Mouse (Mus musculus) layer of hippocampus, adult 18-20 months (tissue): ENCODE measurements around the gene Rasgrp1. TPM values are rescaled to one million over a fixed set of nuclear protein-coding genes. Genes with fewer than 3 reads are reported as not detected.

ENCODE experiments used
- DNase-seq, 2 experiments: peaks; one replicate each; pipeline ENCODE4 v3.0.0; 2022; ENCODE audit warnings: low spot score in 2 of 2
- total RNA-seq, 2 experiments: library from RNA; stranded (reverse); gene quantifications; 2 replicates each; pipeline ENCODE4 v1.2.3; 2021

The Rasgrp1 gene
- total RNA-seq, 2 experiments from 2014 or later: 368 to 401 TPM

DNA sequence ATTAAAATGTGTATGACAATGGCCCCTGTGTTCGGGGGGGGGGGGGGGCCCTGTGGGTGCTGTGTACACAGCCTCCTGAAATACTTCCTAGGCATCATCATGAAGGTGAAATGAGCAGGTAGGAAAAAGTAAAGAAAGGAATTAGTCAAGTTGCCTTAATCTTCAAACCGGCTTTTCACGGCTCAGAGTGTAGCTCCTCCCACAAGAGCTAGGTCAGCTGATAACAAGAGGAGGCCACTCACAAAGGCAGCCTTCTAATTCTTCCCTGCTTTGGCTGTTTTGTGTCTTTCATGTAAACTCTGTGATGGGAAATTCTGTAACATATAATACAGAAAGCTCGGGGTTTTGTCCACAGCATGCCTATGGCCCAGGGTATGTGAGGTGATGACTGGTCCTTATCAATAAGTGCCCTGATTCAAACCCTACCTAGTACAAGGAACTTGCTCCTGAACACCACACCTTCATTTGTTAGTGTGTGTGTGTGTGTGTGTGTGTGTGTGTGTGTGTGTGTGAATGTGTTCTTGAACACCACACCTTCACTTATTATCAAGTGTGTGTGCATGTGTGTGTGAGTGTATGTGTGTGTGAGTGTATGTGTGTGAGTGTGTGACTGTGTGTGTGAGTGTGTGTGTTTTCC is 7.1 kb downstream of the Rasgrp1 start:
- DNase-seq: no peak

DNA sequence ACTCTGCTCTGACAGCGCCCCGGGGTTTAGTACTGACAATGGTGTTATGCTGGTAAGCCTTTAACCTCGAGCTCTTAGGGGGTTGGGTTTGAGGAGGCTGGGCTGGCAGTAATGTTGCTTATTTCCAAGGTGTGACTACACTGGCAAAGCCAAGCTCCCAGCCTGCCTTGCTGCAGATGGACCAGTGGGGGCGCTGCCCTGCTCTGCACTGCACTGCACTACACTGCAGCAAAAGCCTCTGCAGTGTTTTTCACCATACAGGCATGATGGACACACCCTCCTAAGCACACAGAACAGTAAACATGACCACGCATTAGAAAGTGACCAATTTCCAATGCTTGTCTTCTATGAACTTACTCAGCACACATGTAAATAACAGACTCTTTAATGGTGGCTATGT is 11.2 kb downstream of the Rasgrp1 start:
- no peak for DNase-seq

DNA sequence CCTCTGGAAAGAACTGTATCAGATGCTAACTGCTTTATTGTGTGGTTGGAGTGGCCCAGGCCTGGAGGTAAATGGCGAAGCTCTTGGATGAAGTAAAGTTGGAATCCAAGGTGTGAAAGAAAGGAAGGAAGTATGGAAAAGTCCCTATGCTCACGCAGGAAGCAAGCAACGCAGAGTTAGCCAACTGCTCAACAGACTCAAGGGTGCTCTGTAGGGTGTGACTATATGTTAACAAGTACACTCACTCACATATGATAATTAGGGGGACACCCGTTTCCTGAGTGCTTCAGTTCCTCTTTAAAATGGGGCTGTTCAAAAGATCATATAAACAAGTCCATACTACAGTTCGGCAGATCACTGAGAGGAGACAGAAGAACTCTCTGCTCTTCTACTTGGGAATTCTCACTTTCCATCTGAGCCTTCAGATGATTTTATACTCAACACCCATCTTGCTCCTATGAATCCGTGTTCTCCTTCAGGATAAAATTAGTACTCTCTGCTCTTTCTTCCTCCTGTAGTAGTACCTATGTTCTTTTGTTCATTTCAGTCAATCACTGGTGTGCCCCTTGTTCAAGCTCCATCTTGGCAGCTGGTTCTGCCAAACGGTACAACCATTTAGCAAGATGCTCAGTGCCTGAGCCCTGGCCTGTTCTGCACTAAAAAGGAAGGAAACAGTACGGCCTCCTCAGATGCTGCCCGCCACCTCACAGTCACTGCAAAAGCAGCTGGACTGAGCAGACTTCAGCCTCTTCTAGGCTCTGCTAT is 14.1 kb downstream of the Rasgrp1 start:
- no peak for DNase-seq

DNA sequence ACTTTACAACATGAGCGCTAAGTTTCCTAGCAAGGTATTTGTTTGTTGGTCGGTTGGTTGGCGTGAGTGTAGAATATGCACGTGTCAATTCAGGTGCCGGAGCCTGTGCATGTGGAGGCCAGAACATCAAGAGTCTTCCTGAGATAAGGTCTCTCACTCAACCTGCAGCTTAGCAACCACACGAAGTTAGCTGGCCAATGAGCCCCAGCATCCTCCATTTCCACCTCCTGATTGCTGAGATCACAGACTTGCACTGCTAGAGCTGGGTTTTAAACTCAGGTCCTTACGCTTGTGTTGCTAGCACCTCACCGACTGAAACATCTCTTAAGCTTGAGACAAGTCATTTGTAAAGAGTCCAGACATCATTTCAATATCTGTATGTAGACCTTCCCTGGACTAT is 20.4 kb downstream of the Rasgrp1 start:
- DNase-seq: no peak

DNA sequence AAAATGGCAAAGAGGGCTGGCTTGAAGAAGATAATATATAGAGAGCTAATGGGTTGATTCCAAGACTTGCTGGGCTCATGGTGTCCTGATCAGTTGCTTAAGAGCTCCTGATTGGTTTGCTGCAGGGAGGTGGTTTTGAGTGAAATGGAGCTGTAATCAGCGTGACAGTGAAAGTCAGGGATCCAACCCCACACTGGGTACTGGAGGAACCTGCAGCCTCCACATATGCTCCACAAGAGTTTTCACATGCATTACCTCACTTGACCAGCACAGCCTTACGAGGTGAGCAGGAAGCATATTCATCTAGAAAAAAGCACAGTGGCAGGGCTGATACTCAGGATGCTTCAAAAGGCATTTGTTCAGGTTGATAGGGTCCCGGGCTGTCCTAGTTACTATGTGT is 21.6 kb downstream of the Rasgrp1 start:
- no peak for DNase-seq

DNA sequence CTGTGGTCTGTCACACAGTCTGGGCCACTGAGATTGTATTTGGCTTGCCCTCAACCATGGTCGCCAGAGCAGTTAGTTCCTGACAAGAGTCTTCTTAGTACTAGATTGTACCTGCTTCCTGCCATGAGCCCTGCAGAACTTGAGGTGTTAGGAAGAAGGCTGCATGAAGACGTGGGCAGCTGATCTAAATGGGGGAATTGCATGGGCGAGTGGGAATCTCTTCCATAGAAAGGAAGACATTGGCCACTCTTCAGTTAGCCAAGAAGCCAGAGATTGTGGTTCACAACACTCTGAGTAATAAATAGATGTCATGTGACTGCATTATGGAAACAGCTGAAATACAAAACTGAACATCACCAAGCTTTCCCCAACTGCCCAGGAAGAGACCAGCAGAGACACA is 23.8 kb downstream of the Rasgrp1 start:
- no peak for DNase-seq

DNA sequence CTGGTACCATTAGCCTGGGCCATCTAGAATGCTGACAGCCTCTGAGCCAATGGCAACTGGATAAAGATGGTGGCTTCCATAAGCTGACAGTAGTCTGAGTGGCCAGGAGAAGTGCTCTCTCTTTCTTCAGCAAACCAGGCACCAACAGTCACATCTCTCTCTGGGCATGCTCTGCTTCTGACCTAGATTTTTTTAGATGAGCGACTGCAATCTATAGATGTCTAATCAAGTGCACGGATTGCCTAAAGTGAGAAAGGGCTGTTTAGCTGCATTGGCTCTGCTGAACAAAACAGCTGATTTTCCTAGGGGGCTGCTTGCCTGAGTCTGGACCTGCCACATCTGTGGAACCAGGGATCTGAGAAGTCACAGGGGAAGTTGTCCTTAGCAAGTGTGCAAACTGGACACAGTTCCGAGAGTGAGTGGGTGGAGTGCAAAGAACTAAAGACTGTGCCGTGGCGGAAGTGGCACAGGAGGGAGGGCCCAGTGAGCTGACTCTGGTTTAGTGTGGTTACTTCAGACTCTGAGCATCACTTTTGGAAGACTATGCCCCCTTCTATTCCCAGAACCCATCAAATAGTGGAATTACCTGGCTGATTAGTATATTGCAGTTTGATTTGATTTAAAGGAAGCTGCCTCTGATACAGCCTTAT is 29.1 kb downstream of the Rasgrp1 start:
- no peak for DNase-seq

DNA sequence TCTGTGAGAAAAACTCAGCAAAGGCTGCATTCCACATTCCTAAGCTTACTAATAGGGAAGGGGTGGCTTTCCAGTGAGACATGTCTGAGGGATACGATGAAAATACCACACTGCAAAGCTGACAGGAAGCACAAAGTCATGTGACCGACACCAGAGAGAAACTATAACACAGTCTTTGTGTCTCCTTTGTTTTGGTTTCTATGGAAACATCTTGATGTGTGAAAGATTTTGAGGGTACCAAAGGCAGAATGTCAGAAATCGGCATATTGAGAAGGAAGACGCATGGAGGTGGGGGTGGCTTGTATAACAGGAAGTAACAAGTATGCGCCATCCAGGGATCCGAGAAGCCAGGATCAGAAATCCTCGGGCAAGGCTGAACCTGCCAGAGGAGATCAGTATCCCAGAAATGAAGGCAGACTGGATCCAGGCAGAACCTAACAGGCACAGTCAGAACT is 30.3 kb downstream of the Rasgrp1 start:
- DNase-seq: peak; percentile 47 to 78

DNA sequence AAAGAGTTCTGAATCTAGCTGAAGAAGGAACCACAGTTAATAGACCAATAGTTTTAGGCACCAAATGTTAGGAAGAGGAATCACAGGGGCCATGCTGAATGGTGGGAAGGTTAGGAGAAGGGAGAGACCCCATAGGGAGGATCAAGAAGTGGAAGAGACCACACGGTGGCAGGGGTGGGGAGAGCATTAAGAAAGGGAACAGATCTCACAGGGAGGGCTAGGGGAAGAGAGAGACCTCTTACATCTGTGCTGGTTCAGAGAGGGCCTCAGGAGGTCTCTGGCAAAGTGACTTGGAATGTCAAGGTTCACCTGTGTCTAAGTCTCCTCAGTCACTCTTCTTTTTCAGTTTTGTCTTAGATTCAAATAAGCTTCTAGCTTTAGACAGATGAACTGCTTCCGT is 30.8 kb downstream of the Rasgrp1 start:
- no peak for DNase-seq

DNA sequence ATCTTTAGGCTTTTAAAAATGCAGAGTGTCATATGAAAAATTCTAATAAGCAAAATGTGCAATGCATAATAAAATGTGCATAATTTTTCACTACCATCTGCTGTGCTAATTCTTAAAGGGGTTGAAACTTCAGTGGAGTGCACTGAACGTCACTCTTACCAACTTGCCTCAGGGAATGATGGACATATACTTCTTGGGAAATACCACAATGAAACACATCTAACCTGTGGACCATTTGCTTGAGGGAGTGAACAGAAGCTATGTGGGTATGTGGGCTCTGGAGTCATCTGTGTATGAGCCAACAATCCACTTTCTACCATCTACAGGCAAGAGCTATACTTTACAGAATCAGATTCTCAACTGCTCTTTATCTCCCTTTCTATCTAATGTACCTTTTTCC is 31.5 kb downstream of the Rasgrp1 start:
- peak in 1 of 2 experiments; percentile 71 for DNase-seq

DNA sequence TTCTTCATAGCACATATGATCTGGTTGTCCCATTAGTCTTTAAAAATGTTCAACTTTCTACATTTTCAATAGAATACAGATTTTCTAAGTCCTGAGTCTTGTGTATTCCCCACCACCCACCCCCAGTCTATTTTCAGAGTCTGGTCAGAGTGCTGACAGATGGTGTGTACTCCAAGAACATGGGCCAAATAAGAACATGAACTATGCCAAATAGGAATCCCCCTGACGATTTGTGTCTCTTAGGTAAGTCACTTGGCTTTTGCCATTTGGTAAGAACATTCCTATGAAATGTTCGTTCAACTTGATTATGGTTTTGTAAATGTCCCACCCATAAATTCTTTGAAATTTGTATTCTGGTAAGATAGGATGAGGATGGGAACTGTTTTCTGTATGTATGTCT is 33.8 kb downstream of the Rasgrp1 start:
- no peak for DNase-seq

DNA sequence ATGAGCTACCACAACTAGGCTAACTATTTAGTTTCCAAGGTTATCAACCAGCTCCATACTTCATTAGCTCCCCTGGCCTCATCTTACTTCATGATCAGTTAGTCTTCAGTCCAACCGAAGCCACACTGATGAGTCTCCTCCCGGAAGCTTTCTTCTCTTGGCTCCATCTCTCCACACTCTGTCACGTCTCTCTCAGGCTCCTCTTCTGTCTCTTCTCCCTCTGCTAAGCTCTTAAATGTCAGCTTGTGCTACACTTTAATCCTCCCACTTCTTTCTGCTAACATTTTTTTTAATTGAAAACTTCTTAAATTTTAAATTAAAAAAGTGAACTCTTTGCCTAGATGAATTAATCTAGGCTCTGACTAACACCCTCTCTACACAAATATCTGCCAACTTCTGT is 34.8 kb downstream of the Rasgrp1 start:
- DNase-seq: no peak

DNA sequence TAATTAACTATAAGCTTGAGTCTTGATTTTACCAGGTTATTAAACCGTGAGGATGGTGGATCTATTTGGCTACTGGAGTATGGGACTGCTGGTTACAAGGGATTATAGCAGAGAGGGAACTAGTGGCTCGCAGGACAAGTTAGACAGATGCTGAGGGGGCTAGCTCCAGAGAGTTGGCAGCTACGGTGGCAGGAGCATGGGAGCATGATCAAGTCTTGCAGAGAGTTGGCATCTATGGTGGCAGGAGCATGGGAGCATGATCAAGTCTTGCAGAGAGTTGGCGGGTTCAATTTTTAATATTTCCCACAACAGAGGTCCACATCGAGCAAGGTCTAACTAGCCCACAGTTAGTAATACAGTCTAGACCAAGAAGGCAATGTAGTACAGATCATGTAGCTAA is 37.9 kb downstream of the Rasgrp1 start:
- peak in 1 of 2 experiments; percentile 73 for DNase-seq

DNA sequence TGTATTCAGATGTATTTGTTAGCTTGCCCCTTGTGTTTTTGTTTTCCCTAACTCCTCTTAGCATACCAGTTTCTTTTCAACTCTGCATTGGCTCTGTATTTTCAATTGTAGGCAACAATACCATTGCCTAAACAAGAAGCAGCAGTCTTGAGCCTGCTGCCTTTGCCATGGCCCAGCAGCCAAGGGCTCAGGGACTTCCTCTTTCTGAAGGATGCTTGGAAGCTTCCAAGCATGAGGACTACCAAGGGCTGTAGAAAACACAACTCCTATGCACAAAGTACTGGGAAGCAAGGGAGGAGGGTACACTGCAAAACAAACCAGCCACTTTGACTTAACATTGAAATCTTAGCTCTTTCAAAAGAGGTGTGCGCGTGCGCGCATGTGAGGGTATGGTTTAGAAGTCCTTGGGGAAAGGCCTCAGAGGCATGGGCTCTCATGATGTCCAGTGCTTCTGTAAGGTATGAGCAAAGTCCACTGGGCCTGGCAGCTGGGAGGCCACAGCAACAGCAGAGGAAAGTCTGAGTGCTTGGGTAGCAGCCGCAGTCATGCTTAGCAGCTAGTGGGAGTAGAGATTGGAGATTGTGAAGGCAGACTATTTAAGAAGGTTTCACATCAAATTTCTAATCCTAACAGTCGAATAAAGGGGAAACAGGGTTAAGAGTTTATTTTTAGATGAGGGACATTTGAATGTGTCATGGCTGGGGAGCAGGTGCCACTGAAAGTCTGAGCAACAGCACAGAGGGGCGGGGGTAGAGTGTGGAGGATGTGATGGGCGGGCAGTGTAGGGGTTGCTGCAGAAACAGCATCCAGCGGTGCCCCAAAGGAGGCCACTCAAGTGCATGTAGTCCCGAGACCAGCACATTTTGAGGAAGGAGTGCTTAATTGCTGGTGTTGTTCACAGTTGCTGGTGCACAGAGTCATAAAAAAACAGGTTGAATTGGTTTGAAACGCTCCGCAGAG is 39.1 kb downstream of the Rasgrp1 start:
- no peak for DNase-seq

DNA sequence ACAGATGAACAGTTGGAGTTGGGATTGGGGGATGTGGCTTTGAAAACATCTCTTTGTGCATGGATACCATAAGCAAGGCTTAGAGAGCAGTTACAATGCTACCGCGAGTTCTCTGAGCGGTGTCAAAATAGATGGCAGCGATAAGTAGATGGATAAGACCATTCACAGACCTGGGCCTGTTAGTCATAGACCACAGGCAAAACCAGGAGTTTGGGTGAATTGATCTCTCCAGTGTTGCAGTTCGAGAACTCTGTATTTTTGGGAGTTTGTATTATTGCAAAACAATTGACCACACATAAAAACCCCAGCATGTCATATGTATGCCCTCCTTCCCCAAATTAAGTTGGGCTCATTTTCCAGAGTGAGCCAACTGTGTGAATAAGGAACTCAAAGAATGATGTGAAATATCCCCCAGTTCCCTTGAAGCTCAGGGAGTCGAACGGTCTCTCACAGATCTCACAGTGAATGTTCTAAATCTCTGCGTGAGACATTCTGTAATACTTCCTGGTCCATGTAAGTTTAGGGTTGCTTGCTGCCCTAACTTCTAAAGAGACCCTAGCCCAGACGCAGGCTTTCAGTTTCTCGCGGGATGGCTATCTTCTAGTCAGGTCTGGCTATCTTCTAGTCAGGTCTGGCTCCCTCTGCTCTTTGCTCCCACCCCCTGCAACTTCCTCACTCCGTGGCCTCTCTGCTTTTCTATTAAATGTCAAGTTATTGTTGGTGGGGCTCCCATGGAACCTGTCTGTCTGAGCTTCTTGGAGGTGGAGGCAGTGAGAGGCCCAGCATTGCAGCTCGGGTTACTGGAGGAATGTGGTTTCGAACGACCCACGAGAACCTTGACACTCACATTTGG is 43.0 kb downstream of the Rasgrp1 start:
- DNase-seq: no peak

DNA sequence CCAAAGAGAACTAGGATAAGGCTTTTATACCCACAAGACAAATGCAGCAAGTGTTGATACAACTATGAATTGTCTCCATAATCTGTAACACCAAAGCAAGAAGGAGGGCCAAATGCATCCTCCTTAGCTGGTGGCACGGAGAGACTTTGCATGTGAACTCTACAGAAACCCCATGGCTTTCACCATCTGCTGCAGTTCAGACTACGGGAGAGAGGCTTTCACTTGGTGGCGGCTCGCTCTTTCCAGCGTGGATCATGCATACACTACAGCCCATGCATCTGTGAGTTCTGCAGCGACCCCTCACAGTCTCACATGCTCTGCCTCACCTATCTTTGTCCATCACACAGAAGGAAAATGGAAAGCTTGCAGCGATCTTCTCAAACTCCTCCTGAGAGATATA is 54.5 kb downstream of the Rasgrp1 start:
- DNase-seq: no peak

DNA sequence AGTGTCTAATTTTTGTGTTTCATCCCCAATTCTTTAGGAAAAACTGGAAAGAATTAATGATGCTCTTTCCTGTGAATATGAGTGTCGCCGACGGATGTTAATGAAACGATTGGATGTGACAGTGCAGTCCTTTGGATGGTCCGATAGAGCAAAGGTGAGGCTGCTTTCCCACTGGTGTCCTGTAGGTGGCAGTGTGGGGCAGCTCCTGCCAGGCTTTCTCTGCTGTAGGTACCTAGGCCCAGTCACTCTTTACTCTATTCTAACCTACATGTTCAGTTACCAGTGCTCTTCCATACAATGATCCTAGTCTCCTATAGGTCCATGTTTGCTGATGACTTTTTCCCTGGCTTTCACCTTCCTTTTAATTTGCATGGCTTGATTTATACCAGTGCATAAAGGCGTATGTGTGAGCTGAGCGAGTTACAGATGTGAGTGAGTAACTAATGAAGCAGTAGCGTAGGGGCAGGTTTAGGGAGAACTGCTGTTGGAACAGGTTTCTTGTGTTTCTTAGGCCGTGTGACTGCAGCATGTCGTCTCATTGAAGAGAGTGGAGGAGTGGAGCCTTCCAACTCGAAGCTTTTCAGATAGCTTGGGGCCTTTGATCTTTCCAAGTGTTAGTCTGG is 78.9 kb downstream of the Rasgrp1 start:
- peak; percentile 16 to 81 for DNase-seq

DNA sequence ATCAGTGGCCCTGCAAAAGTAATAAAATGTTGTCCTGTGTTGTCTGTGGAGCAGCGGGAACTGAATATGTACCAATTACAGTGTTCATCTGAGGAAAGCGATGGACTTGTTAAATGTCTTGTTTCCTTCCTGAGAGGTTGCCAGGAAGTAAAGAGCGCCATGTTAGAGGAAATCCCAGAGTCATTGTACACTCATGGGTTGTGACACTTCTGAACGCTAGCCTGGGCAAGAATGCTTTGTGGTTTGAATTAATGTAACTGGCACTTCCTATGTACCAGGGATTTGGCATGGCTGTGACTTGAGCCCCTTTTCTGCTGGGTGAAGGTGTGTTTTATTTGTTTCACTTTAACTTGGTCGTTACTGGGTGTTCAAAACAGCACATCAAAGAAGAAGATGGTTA is 80.6 kb downstream of the Rasgrp1 start:
- no peak for DNase-seq

DNA sequence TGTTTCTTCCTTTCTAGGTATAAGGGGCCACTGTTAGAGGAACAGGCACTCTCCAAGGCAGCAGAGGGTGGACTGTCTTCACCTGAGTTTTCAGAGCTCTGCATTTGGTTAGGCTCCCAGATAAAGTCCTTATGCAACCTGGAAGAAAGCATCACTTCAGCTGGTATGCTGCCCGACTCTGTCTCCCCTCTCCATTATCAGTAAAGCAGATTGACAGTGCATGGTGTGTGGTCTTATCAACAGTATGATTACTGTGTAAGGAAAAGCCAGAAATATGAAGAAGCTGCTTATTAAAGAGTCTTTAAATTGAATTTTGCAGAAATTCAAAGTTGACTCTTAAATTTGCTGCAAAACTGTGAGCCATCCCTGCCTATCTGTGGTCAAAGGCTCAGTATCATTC is 85.2 kb downstream of the Rasgrp1 start:
- DNase-seq: no peak

DNA sequence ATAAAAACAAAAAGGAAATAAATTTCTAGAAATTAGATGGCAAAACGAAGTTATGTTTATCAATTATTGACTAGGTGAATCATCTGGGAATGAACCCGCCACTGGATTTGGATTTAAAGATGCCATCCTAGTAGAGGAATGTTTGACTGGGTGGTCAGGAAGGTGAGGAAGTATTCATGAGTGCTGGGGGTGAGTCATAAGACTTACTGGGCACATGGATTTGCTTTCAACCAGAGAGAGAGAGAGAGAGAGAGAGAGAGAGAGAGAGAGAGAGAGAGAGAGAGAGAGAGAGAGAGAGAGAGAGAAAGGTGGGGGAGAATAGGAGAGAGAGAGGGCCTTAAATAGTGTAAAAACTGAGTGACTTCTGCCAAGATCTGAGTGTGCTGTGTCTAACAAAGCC is 87.4 kb downstream of the Rasgrp1 start:
- no peak for DNase-seq
